Mouse (Mus musculus): Measurements from ENCODE around the gene AI854703.

The AI854703 gene

GRCm38 (mm10) chr6:48626464-48626863 lies at the start of gene AI854703:
Gene AI854703 (plus strand): TSS chr6:48626764.
- DNase-seq: no peak

DNA sequence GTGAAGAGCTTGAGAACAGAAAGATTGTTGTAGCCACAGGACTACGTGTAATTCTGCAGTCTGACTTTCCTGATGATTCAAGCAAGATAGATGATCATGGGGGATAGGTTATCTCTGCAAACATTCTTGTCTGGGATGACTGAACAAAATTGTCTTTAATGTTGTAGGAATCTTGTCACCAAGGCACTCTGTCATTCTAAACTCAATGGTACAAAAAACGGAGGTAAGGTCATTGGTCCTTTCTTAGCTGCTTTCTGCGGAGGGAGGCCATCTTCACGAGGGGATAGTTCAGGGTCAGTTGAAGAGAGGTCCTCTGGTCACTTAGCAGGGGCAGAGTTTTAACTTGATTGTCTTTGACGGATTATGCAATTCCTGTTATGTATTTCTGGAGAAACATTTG lies 47.8 kb upstream of the AI854703 start:
- DNase-seq: no peak

GRCm38 (mm10) chr6:48579215-48579648 lies 47.3 kb upstream of the AI854703 start:
- peak; percentile 73 for DNase-seq

GRCm38 (mm10) chr6:48581257-48581656 lies 45.3 kb upstream of the AI854703 start:
- no peak for DNase-seq

GRCm38 (mm10) chr6:48582037-48582436 lies 44.5 kb upstream of the AI854703 start:
- peak; percentile 69 for DNase-seq

GRCm38 (mm10) chr6:48589194-48589750 lies 37.3 kb upstream of the AI854703 start, which contains the start of gene Gm45021:
Gene Gm45021 (plus strand): TSS chr6:48589610.
- no peak for DNase-seq

GRCm38 (mm10) chr6:48591221-48591845 lies 35.2 kb upstream of the AI854703 start:
- no peak for DNase-seq

- no peak for DNase-seq
Observed at GRCm38 (mm10) chr6:48591871-48592270, 34.7 kb upstream of the AI854703 start.

DNA sequence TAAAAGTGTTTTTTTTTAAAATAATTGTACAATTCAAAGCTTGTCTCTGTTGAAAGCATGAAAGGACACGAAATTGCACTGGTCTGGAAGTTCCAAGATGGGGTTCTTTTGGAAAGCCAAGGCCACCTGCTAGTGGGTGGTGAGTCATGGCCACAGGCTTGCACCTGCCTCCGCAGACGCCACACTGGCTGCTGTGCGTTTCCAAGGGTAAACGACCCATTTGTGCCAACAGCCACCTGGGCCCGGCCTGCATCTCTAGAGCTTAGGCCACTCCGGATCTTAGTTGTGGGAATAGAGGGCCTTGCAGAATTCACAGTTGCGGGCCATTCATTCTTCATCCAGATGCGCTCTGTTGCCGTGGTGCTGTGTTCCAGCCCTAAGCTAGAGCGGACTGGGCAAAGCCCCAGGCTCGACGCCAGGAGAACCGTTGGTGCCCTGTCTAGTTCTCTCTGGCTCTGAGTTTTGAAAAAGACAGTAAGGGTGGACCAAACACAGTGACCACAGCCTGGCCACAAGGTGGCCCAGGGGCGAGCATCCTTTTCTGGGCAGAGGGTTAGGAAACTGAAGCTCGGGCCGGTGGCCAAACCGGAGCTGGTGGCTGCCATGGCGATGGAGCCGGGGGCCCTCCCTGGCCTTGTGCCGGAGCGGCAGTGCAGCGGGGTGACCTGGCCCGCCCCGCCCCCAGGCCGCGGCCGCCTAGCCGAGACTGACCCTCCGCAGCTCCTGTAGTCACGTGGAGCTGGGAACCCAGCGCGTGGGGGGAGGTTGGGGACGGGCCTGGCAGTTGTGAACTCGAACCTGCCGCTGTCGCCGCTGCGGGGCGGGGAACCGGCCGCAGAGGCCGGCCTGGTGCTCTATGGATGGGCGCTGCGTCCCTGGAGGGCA lies 33.2 kb upstream of the AI854703 start, which contains the start of the genes Repin1 and Gm44965:
Gene Repin1, plus strand, starts transcription at position 726 of the 885 bp plus-strand sequence.
Gene Gm44965, plus strand, starts transcription at position 784 of the 885 bp plus-strand sequence.
- DNase-seq: peak; percentile 96

- peak; percentile 60 for DNase-seq
Observed at GRCm38 (mm10) chr6:48594043-48594738, 32.4 kb upstream of the AI854703 start.

DNA sequence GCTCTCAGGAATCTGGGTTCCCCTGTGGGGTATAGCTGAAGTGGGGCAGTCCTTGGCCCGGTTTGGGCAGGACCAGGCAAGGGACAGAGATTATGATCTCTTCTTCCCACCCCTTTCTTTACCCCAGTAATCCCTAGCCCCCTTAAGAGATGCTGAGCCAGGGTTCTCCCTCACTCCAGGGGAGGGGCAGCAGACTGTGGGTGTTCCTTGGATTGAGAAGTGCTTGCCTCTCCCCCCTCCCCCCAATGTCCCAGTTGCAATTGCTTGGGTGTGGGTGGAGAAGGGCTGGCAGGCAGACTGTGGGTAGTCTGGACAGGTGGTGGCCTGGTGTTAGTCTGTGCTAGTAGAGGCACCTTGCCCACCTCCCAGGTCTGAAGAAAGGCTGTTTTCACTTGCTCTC lies 31.3 kb upstream of the AI854703 start:
- DNase-seq: no peak

DNA sequence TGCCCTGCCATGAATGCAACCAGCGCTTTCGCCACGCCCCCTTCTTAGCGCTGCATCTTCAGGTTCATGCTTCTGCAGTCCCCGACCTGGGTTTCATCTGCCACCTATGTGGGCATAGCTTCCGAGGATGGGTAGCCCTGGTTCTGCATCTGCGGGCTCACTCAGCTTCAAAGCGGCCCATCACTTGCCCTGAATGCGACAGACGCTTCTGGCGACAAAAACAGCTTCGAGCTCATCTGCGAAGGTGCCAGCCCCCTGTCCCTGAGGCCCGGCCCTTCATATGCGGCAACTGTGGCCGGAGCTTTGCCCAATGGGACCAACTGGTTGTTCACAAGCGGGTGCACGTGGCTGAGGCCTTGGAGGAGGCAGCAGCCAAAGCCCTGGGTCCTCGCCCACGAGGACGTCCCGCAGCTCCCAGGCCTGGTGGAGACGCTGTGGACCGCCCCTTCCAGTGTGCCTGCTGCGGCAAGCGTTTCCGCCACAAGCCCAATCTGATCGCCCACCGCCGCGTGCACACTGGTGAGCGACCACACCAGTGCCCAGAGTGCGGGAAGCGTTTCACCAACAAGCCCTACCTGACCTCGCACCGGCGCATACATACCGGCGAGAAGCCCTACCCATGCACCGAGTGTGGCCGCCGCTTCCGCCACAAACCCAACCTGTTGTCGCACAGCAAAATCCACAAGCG lies 29.9 kb upstream of the AI854703 start:
- DNase-seq: no peak

GRCm38 (mm10) chr6:48597233-48597625 lies 29.3 kb upstream of the AI854703 start:
- DNase-seq: no peak

- DNase-seq: no peak
Observed at GRCm38 (mm10) chr6:48600594-48600993, 26.0 kb upstream of the AI854703 start.

GRCm38 (mm10) chr6:48601271-48602079 lies 25.1 kb upstream of the AI854703 start, which contains the start of gene Zfp775:
Gene Zfp775 (plus strand): TSS chr6:48602063.
- peak; percentile 97 for DNase-seq

DNA sequence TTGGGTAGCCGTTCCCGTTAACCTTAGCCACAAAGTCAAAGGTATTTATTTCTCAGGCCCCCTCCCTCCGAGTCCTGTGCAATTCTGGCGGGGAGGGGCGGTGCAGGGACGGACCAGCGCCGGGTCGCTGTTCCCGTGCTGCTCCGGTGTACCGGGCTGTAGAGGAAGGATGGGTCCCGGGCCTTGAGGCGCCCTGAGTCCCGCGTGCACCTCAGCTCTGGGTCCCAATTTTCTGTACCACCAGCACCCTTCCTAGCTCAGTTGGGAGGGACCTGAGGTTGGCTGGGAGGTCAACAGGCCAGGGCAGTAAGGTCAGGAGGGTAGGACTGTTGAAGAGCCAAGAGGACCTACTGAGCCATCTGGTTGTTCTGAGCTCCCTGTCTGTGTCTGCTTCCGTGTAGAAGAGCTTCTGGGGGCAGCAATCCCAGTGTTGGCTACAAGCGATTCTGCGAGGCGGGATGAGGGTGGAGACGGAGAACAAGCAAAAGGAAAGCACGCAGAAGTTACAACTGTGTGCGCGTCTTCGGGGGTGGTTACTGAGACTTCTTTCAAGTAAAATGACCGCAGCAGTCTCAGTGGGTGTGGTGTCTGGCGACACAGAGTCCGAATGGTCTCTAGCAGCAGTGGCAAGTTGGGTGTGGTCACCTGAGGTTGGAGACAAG lies 24.4 kb upstream of the AI854703 start:
- DNase-seq: peak; percentile 62

- DNase-seq: no peak
Observed at GRCm38 (mm10) chr6:48608124-48608523, 18.4 kb upstream of the AI854703 start.

GRCm38 (mm10) chr6:48609512-48609911 lies 17.1 kb upstream of the AI854703 start:
- no peak for DNase-seq

GRCm38 (mm10) chr6:48610657-48611056 lies 15.9 kb upstream of the AI854703 start:
- peak; percentile 40 for DNase-seq

GRCm38 (mm10) chr6:48613464-48613863 lies 13.1 kb upstream of the AI854703 start:
- no peak for DNase-seq

DNA sequence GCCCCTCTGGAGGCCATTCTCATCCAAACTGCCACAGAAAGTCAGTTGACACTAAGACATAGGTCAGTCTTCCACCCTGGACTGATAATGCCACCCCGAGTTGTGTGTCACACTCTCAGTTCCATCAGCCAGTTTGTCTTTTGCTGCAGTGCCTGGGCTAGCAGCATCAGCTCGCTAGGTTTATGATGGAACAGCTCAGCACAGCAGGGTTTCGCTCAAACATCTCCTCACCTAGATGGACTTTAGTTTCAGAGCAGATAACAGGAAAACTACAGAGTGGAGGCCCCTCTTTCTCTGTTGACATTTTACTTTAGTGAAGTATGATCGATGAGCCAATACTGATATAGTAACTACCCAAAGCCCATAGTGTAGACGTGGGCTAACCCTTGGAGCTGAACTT lies 11.8 kb upstream of the AI854703 start:
- no peak for DNase-seq

Measured in lung, postnatal 10 days (tissue).